Mouse (Mus musculus) heart, adult 2 months (tissue): ENCODE results near the gene Abcb1b.

Source experiments
- CTCF ChIP-seq: fragments of 200-600 bp; IDR thresholded peaks from 2 replicates; pipeline ENCODE4 v1.8.1; 2022; ENCODE audit warnings: antibody characterized with exemption, mild to moderate bottlenecking, moderate library complexity
- EP300 ChIP-seq: fragments of 200-500 bp; IDR thresholded peaks from 2 replicates; pipeline ENCODE4 v1.6.1; 2011; ENCODE audit warnings: low read depth, low read length, control low read depth; ENCODE audit not compliant: insufficient read depth
- POLR2A ChIP-seq: fragments of 200-500 bp; IDR thresholded peaks from 2 replicates; pipeline ENCODE4 v1.6.1; 2011; ENCODE audit warnings: mild to moderate bottlenecking, low read depth, low read length, control low read depth; ENCODE audit not compliant: insufficient read depth

GRCm38 (mm10) chr5:8885837-8886236 lies 87.9 kb downstream of the Abcb1b start:
- TF ChIP-seq EP300: no peak
- TF ChIP-seq CTCF: no peak
- no peak for TF ChIP-seq POLR2A
